ENCODE assay signal across 8 mouse cellular contexts in genomic region chr7:48880591-48881481, GRCm38 (mm10). TPM values are rescaled to one million over a fixed set of nuclear protein-coding genes. Genes with fewer than 3 reads are reported as not detected.
A peak's percentile ranks its signal among the peaks of the same experiment; 100 is the strongest.
DNase-seq lines count a peak whose midpoint lies in the region; ATAC-seq and TF ChIP-seq lines count a peak whose summit lies in the region.

No protein-coding gene starts in this region.

- no peak for TF ChIP-seq CTCF in gastrocnemius, adult 2 months (IDR thresholded peaks at IDR 0.05)
- TF ChIP-seq CTCF in hindbrain, postnatal 0 days (IDR thresholded peaks at IDR 0.05; ENCODE audit: low read depth) = no peak
- no peak; the same call in 1 of the 2 replicates for TF ChIP-seq CTCF in left cerebral cortex, adult 2 months (IDR thresholded peaks at IDR 0.05)

- intact Hi-C loops in gastrocnemius, adult 2 months (cut with DNase I) = no loop called here
- intact Hi-C loops in left cerebral cortex, adult 2 months (cut with DNase I) = no loop called here

- peak overlapping the region; percentile 100 for H3K4me2 ChIP-seq in hindbrain, postnatal 0 days (ENCODE audit: low read depth, low read length)

- ATAC-seq in common myeloid progenitor, adult 5-6 weeks (replicated peaks; ENCODE audit: low read depth, poor library complexity, severe bottlenecking) = peak; percentile 84
- ATAC-seq in hindbrain, postnatal 0 days = peak; percentile 98
- ATAC-seq in megakaryocyte, adult 5-6 weeks (ENCODE audit: poor library complexity, severe bottlenecking) = peak; percentile 81

- H3K4me1 ChIP-seq in hindbrain, postnatal 0 days (ENCODE audit: insufficient read depth, low read length) = no peaks in the 10 kb centered on the region; the same call in 1 of the 2 replicates

- no peaks in the 10 kb centered on the region for H3K36me3 ChIP-seq in hindbrain, postnatal 0 days (ENCODE audit: insufficient read depth, low read length)

- DNase-seq in ZHBTc4 (ENCODE audit: low read depth, low spot score) = peak; percentile 99
- DNase-seq in gastrocnemius, adult 2 months = peak; percentile 97
- DNase-seq in hindbrain, postnatal 0 days (ENCODE audit: low spot score) = peak; percentile 99
- DNase-seq in left cerebral cortex, adult 2 months (ENCODE audit: extremely low spot score in 1 of 2, low spot score in 2 of 2) = peak; percentile 91 to 95
- peak; percentile 95 to 96 for DNase-seq in right cerebral cortex, adult 2 months (ENCODE audit: low spot score in 2 of 2)
- peak; percentile 98 for DNase-seq in urinary bladder, postnatal 14 days (ENCODE audit: low spot score)

- under 1% methylated on average over 73 of the region's 77 CpGs for WGBS in hindbrain, postnatal 0 days

- peak overlapping the region; percentile 40 for H3K9ac ChIP-seq in hindbrain, postnatal 0 days (replicated peaks; ENCODE audit: low read length)

- H3K27ac ChIP-seq in gastrocnemius, adult 2 months = no peak overlapping the region
- no peak overlapping the region for H3K27ac ChIP-seq in hindbrain, postnatal 0 days
- no peak overlapping the region for H3K27ac ChIP-seq in left cerebral cortex, adult 2 months

- no peaks in the 10 kb centered on the region for H3K9me3 ChIP-seq in hindbrain, postnatal 0 days (ENCODE audit: low read length)

- H3K27me3 ChIP-seq in hindbrain, postnatal 0 days (ENCODE audit: insufficient read depth, low read length) = peaks cover 6% of the 10 kb centered on the region

- H3K4me3 ChIP-seq in gastrocnemius, adult 2 months = peak overlapping the region; percentile 89
- H3K4me3 ChIP-seq in hindbrain, postnatal 0 days (ENCODE audit: low read length) = peak overlapping the region; percentile 76
- H3K4me3 ChIP-seq in left cerebral cortex, adult 2 months = peak overlapping the region; percentile 74

RNA-seq across cellular contexts. Expression of gene E2f8, which starts 0.6 kb away (rescaled TPM):
- 35.6 and 46.1 TPM in 2 replicates for total RNA-seq in common myeloid progenitor, adult 5-6 weeks (2017)
- not detected for total RNA-seq in gastrocnemius, adult 2 months (2021)
- 2.6 and 4.8 TPM in 2 replicates for total RNA-seq in hindbrain, postnatal 0 days (2014; rRNA removed)
- polyA plus RNA-seq in hindbrain, postnatal 0 days (2015; fragmentation: Nextera tagmentation; extraction: Ambion mirVana) = 1.8 and 2.0 TPM in 2 replicates
- under 1 TPM; 0.09 to 0.23 TPM for total RNA-seq in left cerebral cortex, adult 2 months (2021)
- total RNA-seq in megakaryocyte, adult 5-6 weeks (2015) = 129 and 131 TPM in 2 replicates
- 40.6 and 49.7 TPM in 2 replicates for total RNA-seq in megakaryocyte, adult 5-6 weeks (2017)

RNA-seq across cellular contexts. Expression of gene Nav2, which starts 27.7 kb away (rescaled TPM):
- total RNA-seq in common myeloid progenitor, adult 5-6 weeks (2017) = 5.9 and 7.8 TPM in 2 replicates
- total RNA-seq in gastrocnemius, adult 2 months (2021) = 10 to 100 TPM; 18.5 to 36.0 TPM
- total RNA-seq in hindbrain, postnatal 0 days (2014; rRNA removed) = 61.9 and 64.7 TPM in 2 replicates
- polyA plus RNA-seq in hindbrain, postnatal 0 days (2015; fragmentation: Nextera tagmentation; extraction: Ambion mirVana) = 20.1 and 22.1 TPM in 2 replicates
- 100 to 1,000 TPM; 102 to 119 TPM for total RNA-seq in left cerebral cortex, adult 2 months (2021)
- 9.8 and 10.5 TPM in 2 replicates for total RNA-seq in megakaryocyte, adult 5-6 weeks (2015)
- total RNA-seq in megakaryocyte, adult 5-6 weeks (2017) = 4.6 and 7.2 TPM in 2 replicates

RNA-seq across cellular contexts. Expression of gene Csrp3, which starts 33.0 kb away (rescaled TPM):
- total RNA-seq in common myeloid progenitor, adult 5-6 weeks (2017) = 8.3 and 20.8 TPM in 2 replicates
- total RNA-seq in gastrocnemius, adult 2 months (2021) = 100 to 1,000 TPM in 1 of 2 experiments, 10 to 100 TPM in 1; 77.1 to 238 TPM
- not detected in 2 replicates for total RNA-seq in hindbrain, postnatal 0 days (2014; rRNA removed)
- polyA plus RNA-seq in hindbrain, postnatal 0 days (2015; fragmentation: Nextera tagmentation; extraction: Ambion mirVana) = not detected in 2 replicates
- total RNA-seq in left cerebral cortex, adult 2 months (2021) = not detected
- 10.7 and 12.1 TPM in 2 replicates for total RNA-seq in megakaryocyte, adult 5-6 weeks (2015)
- 9.2 and 12.2 TPM in 2 replicates for total RNA-seq in megakaryocyte, adult 5-6 weeks (2017)
